Mouse (Mus musculus) naive thymus-derived CD4-positive, alpha-beta T cell, adult 5 months (primary cell): ENCODE results near the gene Olfr1467. TPM values are rescaled to one million over a fixed set of nuclear protein-coding genes. Genes with fewer than 3 reads are reported as not detected.

Source experiments
- polyA plus RNA-seq: library from polyadenylated mRNA; unstranded; fragments of 100-300 nt; shearing (Covaris generic); gene quantifications from one replicate; pipeline ENCODE4 v1.2.1, GENCODE M21; 2017

Olfr1467 gene
- polyA plus RNA-seq, result not detected

GRCm38 (mm10) chr19:13361936-13362335 is at the start of gene Olfr1467:
Gene Olfr1467 (plus strand): TSS chr19:13362236.

GRCm38 (mm10) chr19:13315441-13315840 is 46.6 kb upstream of the Olfr1467 start, which contains the start of gene Olfr1465:
Gene Olfr1465 (minus strand): TSS chr19:13315541.

GRCm38 (mm10) chr19:13338562-13338961 is 23.5 kb upstream of the Olfr1467 start, which contains the start of gene Olfr1466:
Gene Olfr1466 (plus strand): TSS chr19:13338862.

GRCm38 (mm10) chr19:13407549-13407948 is 45.5 kb downstream of the Olfr1467 start, which contains the start of gene Olfr1469:
Gene Olfr1469 (plus strand): TSS chr19:13407849.

Other genes with a start within 250 kb of the Olfr1467 start
- gene Olfr1459, start 212.7 kb upstream of the Olfr1467 start, polyA plus RNA-seq, result not detected
- gene Olfr1461, start 199.2 kb upstream of the Olfr1467 start, polyA plus RNA-seq, result not detected
- gene Olfr1462, start 176.5 kb upstream of the Olfr1467 start, polyA plus RNA-seq, result not detected
- gene Olfr1463, start 130.9 kb upstream of the Olfr1467 start, polyA plus RNA-seq, result not detected
- not detected for gene Olfr1465, start 46.7 kb upstream of the Olfr1467 start, polyA plus RNA-seq
- not detected for gene Olfr1466, start 23.4 kb upstream of the Olfr1467 start, polyA plus RNA-seq
- 0.39 TPM for gene Olfr1469, start 45.6 kb downstream of the Olfr1467 start, polyA plus RNA-seq
- gene Olfr1471, start 81.2 kb downstream of the Olfr1467 start, polyA plus RNA-seq, result not detected
- not detected for gene Olfr1472, start 93.8 kb downstream of the Olfr1467 start, polyA plus RNA-seq
- gene Olfr1474, start 107.3 kb downstream of the Olfr1467 start, polyA plus RNA-seq, result not detected
- not detected for gene Olfr1475, start 118.0 kb downstream of the Olfr1467 start, polyA plus RNA-seq
- 0.11 TPM for gene Olfr1477, start 138.3 kb downstream of the Olfr1467 start, polyA plus RNA-seq
- not detected for gene Olfr1480, start 165.7 kb downstream of the Olfr1467 start, polyA plus RNA-seq
- gene Olfr1484, start 221.3 kb downstream of the Olfr1467 start, polyA plus RNA-seq, result not detected